Mouse (Mus musculus): Measurements from ENCODE around the gene Acbd3. TPM values are rescaled to one million over a fixed set of nuclear protein-coding genes. Genes with fewer than 3 reads are reported as not detected.

Acbd3 gene
- polyA plus RNA-seq, 1 experiment from 2014 or later: 19.0 TPM

- ATAC-seq: no peak
- Histone ChIP-seq H3K9ac (no peak overlapping the region), H3K4me3 (no peak overlapping the region), H3K27me3 (peaks cover 7% of the 10 kb centered on the region; the same call in 1 of the 2 replicates), H3K27ac (no peak overlapping the region), H3K4me1 (peaks cover 9% of the 10 kb centered on the region), H3K9me3 (replicated peaks) (no peaks in the 10 kb centered on the region; the same call in 1 of the 2 replicates), H3K36me3 (ENCODE audit: poor library complexity, severe bottlenecking) (no peaks in the 10 kb centered on the region), H3K4me2 (no peak overlapping the region)
- WGBS: 84% methylated on average over 4 of the region's 4 CpGs
These were observed 67.0 kb downstream of the Acbd3 start for GRCm38 (mm10) chr1:180792814-180793213.

GRCm38 (mm10) chr1:180793445-180794117, 67.7 kb downstream of the Acbd3 start:
- no peaks in the 10 kb centered on the region for H3K36me3 ChIP-seq (ENCODE audit: poor library complexity, severe bottlenecking)
- ATAC-seq: peak; percentile 33; the same call in 1 of the 2 replicates
- H3K9ac ChIP-seq: peak overlapping the region; percentile 68
- H3K27me3 ChIP-seq: peaks cover 7% of the 10 kb centered on the region; the same call in 1 of the 2 replicates
- peak overlapping the region; percentile 78 for H3K4me2 ChIP-seq
- 17% methylated on average over 18 of the region's 18 CpGs for WGBS
- peaks cover 9% of the 10 kb centered on the region for H3K4me1 ChIP-seq
- no peak overlapping the region for H3K27ac ChIP-seq
- H3K9me3 ChIP-seq (replicated peaks): no peaks in the 10 kb centered on the region
- peak overlapping the region; percentile 40 for H3K4me3 ChIP-seq

DNA sequence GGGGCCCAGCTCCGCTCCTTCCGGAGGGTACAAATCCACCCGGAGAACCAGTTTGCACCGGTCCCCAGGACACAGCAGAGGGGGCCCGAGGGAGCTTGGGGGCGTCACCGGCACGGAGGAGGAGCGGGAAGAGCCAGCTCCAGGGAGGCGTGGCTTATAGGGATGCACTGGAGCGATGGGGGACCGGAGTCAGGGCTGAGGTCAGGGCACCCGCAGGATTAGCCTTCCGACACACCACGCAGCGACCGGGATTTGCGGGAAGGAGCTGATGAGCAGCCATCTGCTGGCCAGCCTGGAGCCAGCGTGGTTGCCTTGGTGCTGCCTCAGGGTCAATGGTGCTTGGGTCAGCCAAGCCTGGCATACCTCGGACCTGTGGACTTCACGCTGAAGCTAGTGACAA, 68.3 kb downstream of the Acbd3 start:
- no peak overlapping the region for H3K27ac ChIP-seq
- H3K9ac ChIP-seq: peak overlapping the region; percentile 68
- H3K4me1 ChIP-seq: peaks cover 9% of the 10 kb centered on the region
- peak; percentile 88 for ATAC-seq
- peak overlapping the region; percentile 78 for H3K4me2 ChIP-seq
- H3K9me3 ChIP-seq (replicated peaks): no peaks in the 10 kb centered on the region
- peak overlapping the region; percentile 40 for H3K4me3 ChIP-seq
- WGBS: under 1% methylated on average over 21 of the region's 21 CpGs
- peaks cover 7% of the 10 kb centered on the region; the same call in 1 of the 2 replicates for H3K27me3 ChIP-seq
- H3K36me3 ChIP-seq (ENCODE audit: poor library complexity, severe bottlenecking): no peaks in the 10 kb centered on the region

DNA sequence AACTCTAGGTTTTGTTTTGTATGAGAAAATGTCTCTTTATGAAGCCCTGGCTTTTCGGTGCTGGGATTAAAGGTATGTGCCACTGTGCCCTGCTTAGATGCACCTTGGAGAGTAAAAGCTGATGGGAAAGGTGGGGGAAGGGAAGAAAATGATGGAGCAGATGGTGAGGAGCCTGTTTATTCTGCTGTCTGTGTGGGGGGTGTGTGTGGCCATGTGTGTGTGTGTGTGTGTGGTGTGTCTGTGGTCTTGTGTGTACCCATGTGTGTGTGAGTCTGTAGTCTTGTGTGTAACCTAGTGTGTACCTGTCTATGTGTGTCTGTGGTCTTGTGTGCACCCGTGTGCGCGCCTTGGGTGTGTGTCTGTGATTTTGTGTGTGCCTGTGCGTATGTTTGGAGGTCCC, 72.8 kb downstream of the Acbd3 start:
- H3K36me3 ChIP-seq (ENCODE audit: poor library complexity, severe bottlenecking): peaks cover 33% of the 10 kb centered on the region
- H3K27ac ChIP-seq: no peak overlapping the region
- H3K4me1 ChIP-seq: peaks cover 8% of the 10 kb centered on the region
- H3K9ac ChIP-seq: no peak overlapping the region
- no peak for ATAC-seq
- no peaks in the 10 kb centered on the region for H3K9me3 ChIP-seq (replicated peaks)
- no peak overlapping the region for H3K4me2 ChIP-seq
- H3K27me3 ChIP-seq: peaks cover 3% of the 10 kb centered on the region; the same call in 1 of the 2 replicates
- no peak overlapping the region for H3K4me3 ChIP-seq
- 90% methylated on average over 5 of the region's 5 CpGs for WGBS

DNA sequence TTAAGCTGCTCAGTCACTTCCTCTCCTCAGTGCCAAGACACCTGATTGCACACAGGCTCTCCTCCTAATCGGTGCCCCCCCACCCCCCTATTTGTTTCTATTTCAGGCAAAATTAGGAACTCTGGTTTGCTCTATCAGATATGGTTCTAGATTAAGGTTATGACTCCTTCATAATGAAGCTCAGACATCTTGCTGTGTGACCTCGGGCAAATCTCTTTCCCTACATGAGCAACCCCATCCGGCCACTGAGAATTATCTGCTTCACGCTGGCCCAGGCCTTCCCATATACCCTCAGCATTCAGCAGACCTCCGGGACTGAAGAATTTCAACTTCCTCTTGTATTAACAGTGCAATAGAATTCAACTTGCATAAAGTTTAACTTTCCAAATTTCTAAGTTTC, 73.4 kb downstream of the Acbd3 start:
- no peak for ATAC-seq
- Histone ChIP-seq H3K27ac (no peak overlapping the region), H3K27me3 (no peaks in the 10 kb centered on the region), H3K9me3 (replicated peaks) (no peaks in the 10 kb centered on the region), H3K36me3 (ENCODE audit: poor library complexity, severe bottlenecking) (peaks cover 39% of the 10 kb centered on the region), H3K4me1 (peaks cover 2% of the 10 kb centered on the region), H3K4me3 (no peak overlapping the region), H3K4me2 (no peak overlapping the region), H3K9ac (no peak overlapping the region)
- WGBS: 90% methylated on average over 5 of the region's 5 CpGs

DNA sequence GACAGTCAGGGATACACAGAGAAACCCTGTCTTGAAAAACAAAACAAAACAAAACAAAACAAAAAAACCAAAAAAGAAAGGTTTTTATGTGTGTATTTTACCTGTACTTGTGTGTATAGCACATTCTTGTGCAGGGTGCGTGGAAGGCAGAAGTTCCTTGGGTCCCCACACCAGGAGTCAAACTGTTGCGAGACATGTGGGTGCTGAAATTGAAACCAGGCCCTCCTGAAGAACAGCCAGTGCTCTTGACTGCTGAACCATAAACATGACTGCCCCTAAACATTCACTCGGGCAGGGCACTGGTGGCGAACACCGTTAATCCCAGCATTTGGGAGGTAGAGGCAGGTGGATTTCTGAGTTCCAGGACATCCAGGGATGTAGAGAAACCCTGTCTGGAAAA, 74.2 kb downstream of the Acbd3 start:
- no peaks in the 10 kb centered on the region for H3K27me3 ChIP-seq
- H3K4me1 ChIP-seq: no peaks in the 10 kb centered on the region
- H3K27ac ChIP-seq: no peak overlapping the region
- H3K36me3 ChIP-seq (ENCODE audit: poor library complexity, severe bottlenecking): peaks cover 47% of the 10 kb centered on the region
- no peaks in the 10 kb centered on the region for H3K9me3 ChIP-seq (replicated peaks)
- H3K9ac ChIP-seq: no peak overlapping the region
- H3K4me3 ChIP-seq: no peak overlapping the region
- no peak overlapping the region for H3K4me2 ChIP-seq
- 92% methylated on average over 5 of the region's 5 CpGs for WGBS
- no peak for ATAC-seq

DNA sequence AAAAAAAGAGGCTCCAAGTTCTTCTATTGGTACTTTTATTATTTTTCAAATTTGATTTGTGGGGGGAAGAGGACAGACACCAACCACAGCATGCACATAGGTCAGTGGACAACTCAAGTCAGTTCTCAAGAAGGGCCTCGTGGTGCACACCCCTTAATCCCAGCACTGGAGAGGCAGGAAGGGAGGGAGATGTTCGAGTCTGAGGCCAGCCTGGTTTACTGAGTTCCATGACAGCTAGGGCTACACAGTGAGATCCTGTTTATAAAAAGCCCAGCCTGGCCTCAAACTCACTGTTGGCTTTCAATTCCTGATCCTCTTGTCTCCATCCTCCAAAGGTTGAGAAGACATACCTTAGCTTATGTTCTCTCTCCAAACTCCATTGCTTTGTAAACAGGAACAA, 75.0 kb downstream of the Acbd3 start:
- 64% methylated on average over 2 of the region's 2 CpGs for WGBS
- Histone ChIP-seq H3K36me3 (ENCODE audit: poor library complexity, severe bottlenecking) (peaks cover 55% of the 10 kb centered on the region), H3K4me2 (no peak overlapping the region)

DNA sequence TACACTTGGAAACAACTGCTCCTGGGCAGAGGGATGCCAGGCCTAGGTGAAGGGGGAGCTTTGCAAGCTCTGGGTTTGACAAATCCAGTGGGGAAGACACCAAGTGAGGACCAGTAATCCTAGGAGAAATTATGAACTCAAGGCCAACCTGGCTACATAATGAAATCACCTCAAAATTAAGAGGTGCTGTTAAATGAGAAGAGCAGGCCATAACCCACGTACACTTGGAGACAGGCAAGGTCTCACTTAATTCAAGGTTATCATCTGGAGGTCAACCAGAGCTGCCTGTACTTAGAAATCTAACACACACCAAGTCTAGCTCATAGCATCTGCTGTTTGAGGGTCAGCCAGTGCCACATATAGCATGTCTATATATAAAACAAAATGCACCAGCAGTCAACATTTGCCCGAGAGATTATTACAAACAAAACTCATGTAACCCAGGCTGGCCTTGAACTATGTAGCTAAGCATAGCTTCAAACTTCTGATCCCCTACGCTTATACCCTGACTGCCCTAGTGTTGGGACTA, 75.7 kb downstream of the Acbd3 start:
- Histone ChIP-seq H3K9me3 (replicated peaks) (no peaks in the 10 kb centered on the region), H3K9ac (no peak overlapping the region), H3K27me3 (no peaks in the 10 kb centered on the region), H3K4me1 (peaks cover 7% of the 10 kb centered on the region; the same call in 1 of the 2 replicates), H3K27ac (no peak overlapping the region), H3K4me2 (no peak overlapping the region), H3K4me3 (no peak overlapping the region), H3K36me3 (ENCODE audit: poor library complexity, severe bottlenecking) (peaks cover 62% of the 10 kb centered on the region)
- 90% methylated on average over 3 of the region's 3 CpGs for WGBS
- peak; percentile 30; the same call in 1 of the 2 replicates for ATAC-seq

More for the DNA sequence above, 75.0 kb downstream of the Acbd3 start:
- Histone ChIP-seq H3K4me3 (no peak overlapping the region), H3K4me1 (peaks cover 2% of the 10 kb centered on the region; the same call in 1 of the 2 replicates), H3K9ac (no peak overlapping the region), H3K27me3 (no peaks in the 10 kb centered on the region), H3K27ac (no peak overlapping the region), H3K9me3 (replicated peaks) (no peaks in the 10 kb centered on the region)
- ATAC-seq: no peak; the same call in 1 of the 2 replicates

Other genes starting within 250 kb of the Acbd3 start
- 0.67 and 1.4 TPM in 2 replicates for gene Stum, start 242.5 kb upstream of the Acbd3 start, polyA plus RNA-seq (2015; fragmentation: Nextera tagmentation; extraction: Ambion mirVana)
- 180 and 199 TPM in 2 replicates for gene Parp1, start 157.1 kb upstream of the Acbd3 start, polyA plus RNA-seq (2015; fragmentation: Nextera tagmentation; extraction: Ambion mirVana)
- 22.7 and 24.2 TPM in 2 replicates for gene Lin9, start 84.9 kb upstream of the Acbd3 start, polyA plus RNA-seq (2015; fragmentation: Nextera tagmentation; extraction: Ambion mirVana)
- 0.09 TPM in 1 of 2 replicates, not detected in the other for gene Mixl1, start 29.0 kb upstream of the Acbd3 start, polyA plus RNA-seq (2015; fragmentation: Nextera tagmentation; extraction: Ambion mirVana)
- 4,035 and 4,414 TPM in 2 replicates for gene H3f3a, start 87.9 kb downstream of the Acbd3 start, polyA plus RNA-seq (2015; fragmentation: Nextera tagmentation; extraction: Ambion mirVana)
- 32.7 and 33.8 TPM in 2 replicates for gene Sde2, start 125.1 kb downstream of the Acbd3 start, polyA plus RNA-seq (2015; fragmentation: Nextera tagmentation; extraction: Ambion mirVana)
- 0.41 and 0.94 TPM in 2 replicates for gene Lefty2, start 167.1 kb downstream of the Acbd3 start, polyA plus RNA-seq (2015; fragmentation: Nextera tagmentation; extraction: Ambion mirVana)
- 90.6 and 101 TPM in 2 replicates for gene Pycr2, start 178.2 kb downstream of the Acbd3 start, polyA plus RNA-seq (2015; fragmentation: Nextera tagmentation; extraction: Ambion mirVana)
- gene Lefty1, start 209.0 kb downstream of the Acbd3 start, polyA plus RNA-seq (2015; fragmentation: Nextera tagmentation; extraction: Ambion mirVana): not detected in 2 replicates
- 0.88 and 1.4 TPM in 2 replicates for gene Tmem63a, start 216.3 kb downstream of the Acbd3 start, polyA plus RNA-seq (2015; fragmentation: Nextera tagmentation; extraction: Ambion mirVana)

Measured in forebrain, embryonic 13.5 days (tissue).